Mouse (Mus musculus) left cerebral cortex, adult 9 months (tissue): ENCODE data around the gene Lemd1.
"Not testable (repeated sequence)": the region's sequence is repeated elsewhere in the genome, so short reads cannot be mapped to it uniquely, and the experiment has no call there.

Experiments
- DNase-seq, 2 experiments: peaks; one replicate each; pipeline ENCODE4 v3.0.0; 2022; ENCODE audit warnings: low spot score in 2 of 2

Gene Lemd1

DNA sequence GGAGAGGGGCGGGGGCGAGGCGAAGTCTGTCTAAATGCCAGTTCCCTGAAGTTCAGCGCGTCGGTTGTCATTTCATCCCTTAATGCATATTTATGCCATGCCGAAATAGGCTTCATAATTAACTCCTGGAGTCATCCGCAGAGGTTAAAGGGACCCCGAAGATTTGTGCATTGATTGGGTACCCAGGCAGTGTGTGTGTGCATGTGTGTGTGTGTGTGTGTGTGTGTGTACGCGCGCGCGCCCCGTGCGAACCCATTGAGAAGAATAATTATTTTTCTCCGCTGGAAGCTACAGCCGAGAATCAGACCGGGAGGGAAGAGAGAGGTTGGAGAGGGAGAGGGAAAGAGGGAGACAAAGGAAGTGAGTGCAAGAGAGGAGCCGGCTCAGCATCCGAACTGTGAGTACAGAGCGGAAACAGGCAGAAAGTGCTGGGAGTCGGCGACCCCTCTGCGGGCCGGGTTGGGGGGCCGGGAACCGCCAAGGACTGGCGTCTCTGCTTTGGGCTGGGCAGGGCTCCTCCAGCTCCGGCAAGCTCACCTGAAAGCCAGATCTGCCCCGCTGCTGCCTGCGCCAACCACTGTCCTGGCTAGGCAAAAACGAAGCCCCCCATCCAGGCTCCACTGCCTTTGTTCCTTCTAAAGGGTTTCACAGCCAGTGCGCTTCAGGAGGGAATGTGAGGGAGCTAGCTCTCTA, at the start of gene Lemd1, which contains the start of gene AC124108.1:
TSS of gene Lemd1 (plus strand) at position 339 of the 693 bp plus-strand sequence.
TSS of gene AC124108.1 (plus strand) at position 365 of the 693 bp plus-strand sequence.
- peak in 1 of 2 experiments; percentile 14 for DNase-seq

- DNase-seq = no peak
Measured at GRCm38 (mm10) chr1:132141753-132142152, 49.5 kb upstream of the Lemd1 start.

GRCm38 (mm10) chr1:132143079-132143478, 48.2 kb upstream of the Lemd1 start:
- no peak for DNase-seq

- peak in 1 of 2 experiments; percentile 64 for DNase-seq
Measured at GRCm38 (mm10) chr1:132143730-132144129, 47.5 kb upstream of the Lemd1 start.

- peak; percentile 52 to 82 for DNase-seq
Measured at GRCm38 (mm10) chr1:132144223-132144622, 47.0 kb upstream of the Lemd1 start.

DNA sequence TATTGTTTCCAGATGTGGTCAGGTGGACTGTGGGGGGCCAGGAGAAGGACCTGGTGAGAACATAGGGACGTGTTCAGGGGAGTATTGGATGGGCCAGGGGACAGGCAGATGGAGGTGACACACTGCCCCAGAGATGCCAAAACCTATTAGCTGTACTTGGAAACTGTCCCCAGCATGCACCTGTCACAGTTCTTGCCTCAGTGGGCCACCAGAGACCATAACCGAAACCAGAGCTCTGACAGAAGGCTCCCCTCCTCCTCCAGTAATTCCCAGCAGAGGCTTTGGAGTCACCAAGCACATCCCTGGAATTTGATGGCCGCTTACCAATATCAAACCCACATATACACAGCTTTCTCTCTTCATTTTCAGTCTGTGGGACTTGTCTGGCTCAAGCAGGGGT, 46.4 kb upstream of the Lemd1 start:
- no peak for DNase-seq

DNA sequence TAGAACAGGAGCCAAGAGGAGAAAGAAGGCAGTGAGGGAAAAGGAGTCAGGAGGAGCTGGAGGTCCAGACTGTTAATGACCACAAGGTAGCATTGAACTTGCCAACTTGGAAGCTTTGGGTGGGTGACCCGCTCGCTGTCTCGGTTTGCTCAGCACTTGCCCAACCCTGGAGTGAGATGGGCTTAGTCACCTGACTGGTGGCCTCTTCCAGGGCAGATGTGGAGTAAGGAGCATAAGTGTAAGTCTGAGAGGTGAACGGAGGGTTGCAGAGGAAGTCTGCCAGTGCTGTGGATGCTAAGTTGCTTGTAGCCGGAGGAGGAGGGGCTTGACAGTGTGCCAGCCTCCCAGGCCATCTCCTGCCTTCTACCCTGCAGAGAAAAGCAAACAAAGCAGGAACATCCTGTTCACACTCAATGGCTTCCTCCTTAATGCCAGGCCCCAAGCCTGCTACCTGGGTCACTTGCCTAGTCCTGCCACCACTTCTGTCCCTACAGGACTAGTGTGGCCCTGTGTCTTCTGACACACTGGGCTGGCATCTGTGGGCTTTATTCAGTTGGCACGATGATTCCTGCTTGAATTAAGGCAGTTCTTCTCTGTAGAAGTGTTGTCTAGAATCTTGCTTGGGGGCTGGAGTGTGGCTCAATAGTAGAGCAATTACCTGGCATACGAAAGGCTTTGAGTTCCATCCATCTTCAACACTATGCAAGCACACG, 45.1 kb upstream of the Lemd1 start:
- DNase-seq = no peak

GRCm38 (mm10) chr1:132149410-132149809, 41.8 kb upstream of the Lemd1 start:
- DNase-seq = no peak

- no peak for DNase-seq
Measured at GRCm38 (mm10) chr1:132150171-132150570, 41.1 kb upstream of the Lemd1 start.

- DNase-seq = no peak
Measured at GRCm38 (mm10) chr1:132150817-132151601, 40.2 kb upstream of the Lemd1 start.

- no peak for DNase-seq
Measured at GRCm38 (mm10) chr1:132151908-132152307, 39.3 kb upstream of the Lemd1 start.

DNA sequence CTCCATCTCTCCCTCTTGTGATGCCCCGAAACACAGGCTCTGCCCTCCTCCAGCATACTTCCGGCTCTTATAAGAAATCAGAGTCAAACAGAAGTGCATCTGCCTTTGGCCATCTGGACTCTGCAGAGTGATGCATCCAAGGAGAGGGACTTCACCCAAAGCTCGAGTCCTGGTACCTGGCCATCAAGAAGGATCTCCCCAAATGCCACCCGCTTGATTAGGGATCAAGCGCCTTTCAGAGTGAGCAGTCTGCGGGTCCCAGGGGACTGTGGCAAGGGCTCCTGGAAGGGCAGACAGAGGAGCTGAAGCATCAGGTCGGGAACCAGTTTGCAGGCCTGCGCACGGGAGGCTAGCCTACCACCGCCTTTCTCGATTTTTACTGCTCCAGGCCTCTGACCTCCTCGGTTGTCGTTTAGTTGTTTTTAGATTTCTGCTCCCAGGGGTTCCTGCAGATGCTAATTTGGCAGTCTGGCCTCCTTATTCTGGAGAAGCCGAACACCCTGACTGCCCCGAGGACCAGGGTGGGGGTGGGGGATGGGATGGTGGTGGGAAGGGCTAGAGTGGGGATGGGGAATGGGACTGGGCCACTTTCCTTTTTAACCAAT, 38.0 kb upstream of the Lemd1 start:
- DNase-seq = no peak

- no peak for DNase-seq
Measured at GRCm38 (mm10) chr1:132153691-132154090, 37.5 kb upstream of the Lemd1 start.

DNA sequence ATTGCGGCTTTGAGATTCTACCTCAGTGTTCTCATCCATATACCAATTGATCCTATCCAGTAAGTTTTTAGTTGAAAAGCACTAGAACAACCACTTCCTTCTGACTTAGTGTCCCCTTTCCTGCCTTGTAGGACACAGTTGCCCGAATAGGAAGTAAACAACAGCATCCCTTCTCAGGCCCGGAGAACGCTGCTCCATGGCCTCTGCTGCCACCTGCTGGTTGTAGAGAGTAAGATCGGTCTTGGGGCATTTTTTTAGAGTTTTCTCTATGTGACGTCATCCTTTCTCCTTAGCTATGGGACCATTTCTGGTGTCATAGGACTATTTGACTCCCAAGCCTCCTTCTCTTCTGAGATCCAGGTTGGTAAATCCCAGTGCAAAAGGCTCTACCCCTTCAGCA, 35.5 kb upstream of the Lemd1 start:
- peak; percentile 33 to 89 for DNase-seq

- peak in 1 of 2 experiments; percentile 90 for DNase-seq
Measured at GRCm38 (mm10) chr1:132157016-132157781, 34.0 kb upstream of the Lemd1 start.

DNA sequence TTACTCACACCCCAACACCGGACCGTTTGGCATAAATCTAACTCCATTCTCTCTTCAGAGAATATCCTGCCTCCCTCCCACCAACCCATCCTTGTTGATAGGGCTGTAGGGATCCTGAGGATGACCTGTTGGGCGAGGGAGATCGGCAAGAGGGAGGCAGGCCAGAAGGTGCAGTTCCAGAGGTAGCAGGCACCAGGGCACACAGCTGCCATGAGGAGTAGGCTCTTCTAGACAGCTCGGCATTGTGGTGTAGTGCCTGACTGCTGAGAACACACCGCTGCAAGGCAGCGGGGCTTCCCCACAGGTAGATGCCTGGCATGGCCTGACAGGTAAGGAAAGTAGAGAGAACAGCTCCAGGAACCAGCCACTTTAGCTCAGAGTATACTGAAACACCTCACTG, 33.4 kb upstream of the Lemd1 start:
- DNase-seq = no peak

- no peak for DNase-seq
Measured at GRCm38 (mm10) chr1:132158741-132159140, 32.5 kb upstream of the Lemd1 start.

- no peak for DNase-seq
Measured at GRCm38 (mm10) chr1:132159681-132160080, 31.6 kb upstream of the Lemd1 start.

GRCm38 (mm10) chr1:132161211-132161880, 29.9 kb upstream of the Lemd1 start:
- DNase-seq = no peak

GRCm38 (mm10) chr1:132162618-132163017, 28.6 kb upstream of the Lemd1 start:
- DNase-seq = not testable (repeated sequence)
